Mouse (Mus musculus): ENCODE measurements at regions not wholly inside any gene's neighbourhood (a gene's known extent, or its start where the extent isn't known, plus 50 kb on each side); places are given as distances from the start of the nearest gene placed in this dataset.

DNA sequence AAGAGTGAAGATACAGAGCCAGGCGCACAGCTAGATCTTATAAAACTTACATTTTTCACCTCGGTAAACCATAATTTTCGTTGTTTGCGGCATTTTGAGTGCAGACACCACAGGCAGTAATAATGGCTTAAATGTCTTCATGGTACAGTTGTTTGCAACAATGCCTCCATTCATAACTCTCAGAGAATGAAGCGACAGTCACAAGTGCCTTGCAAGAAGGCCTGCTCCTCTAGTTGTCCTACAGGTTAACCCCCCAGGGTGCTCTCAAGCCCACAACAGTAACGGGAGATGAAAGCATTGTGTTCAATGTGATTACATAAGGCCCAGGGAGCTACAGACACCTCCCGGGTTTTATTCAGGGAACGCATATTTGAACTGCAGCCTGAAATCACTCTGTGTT, 150.1 kb upstream of the Fat1 start:
- Histone ChIP-seq H3K27me3 (ENCODE audit: control insufficient read depth, insufficient read depth, low read depth, low read length) (no peaks in the 10 kb centered on the region), H3K4me1 (ENCODE audit: control insufficient read depth, insufficient read depth, low read length) (no peaks in the 10 kb centered on the region), H3K4me3 (ENCODE audit: low read depth, low read length) (no peak overlapping the region), H3K36me3 (ENCODE audit: control insufficient read depth, insufficient read depth, low read length) (no peaks in the 10 kb centered on the region), H3K27ac (ENCODE audit: low read length) (no peak overlapping the region), H3K9me3 (replicated peaks; ENCODE audit: control insufficient read depth, low read length, poor library complexity, severe bottlenecking) (no peaks in the 10 kb centered on the region), H3K4me2 (ENCODE audit: low read length) (no peak overlapping the region), H3K9ac (ENCODE audit: low read depth, low read length) (no peak overlapping the region)
- 35% methylated on average over 8 of the region's 8 CpGs for WGBS
- no peak for ATAC-seq

GRCm38 (mm10) chr8:44786740-44787139, 148.5 kb upstream of the Fat1 start:
- Histone ChIP-seq H3K9ac (ENCODE audit: low read depth, low read length) (no peak overlapping the region), H3K36me3 (ENCODE audit: control insufficient read depth, insufficient read depth, low read length) (no peaks in the 10 kb centered on the region), H3K27me3 (ENCODE audit: control insufficient read depth, insufficient read depth, low read depth, low read length) (no peaks in the 10 kb centered on the region), H3K27ac (ENCODE audit: low read length) (no peak overlapping the region), H3K4me1 (ENCODE audit: control insufficient read depth, insufficient read depth, low read length) (no peaks in the 10 kb centered on the region), H3K4me2 (ENCODE audit: low read length) (no peak overlapping the region), H3K9me3 (replicated peaks; ENCODE audit: control insufficient read depth, low read length, poor library complexity, severe bottlenecking) (no peaks in the 10 kb centered on the region), H3K4me3 (ENCODE audit: low read depth, low read length) (no peak overlapping the region)
- ATAC-seq: no peak
- WGBS: 85% methylated on average over 5 of the region's 5 CpGs

DNA sequence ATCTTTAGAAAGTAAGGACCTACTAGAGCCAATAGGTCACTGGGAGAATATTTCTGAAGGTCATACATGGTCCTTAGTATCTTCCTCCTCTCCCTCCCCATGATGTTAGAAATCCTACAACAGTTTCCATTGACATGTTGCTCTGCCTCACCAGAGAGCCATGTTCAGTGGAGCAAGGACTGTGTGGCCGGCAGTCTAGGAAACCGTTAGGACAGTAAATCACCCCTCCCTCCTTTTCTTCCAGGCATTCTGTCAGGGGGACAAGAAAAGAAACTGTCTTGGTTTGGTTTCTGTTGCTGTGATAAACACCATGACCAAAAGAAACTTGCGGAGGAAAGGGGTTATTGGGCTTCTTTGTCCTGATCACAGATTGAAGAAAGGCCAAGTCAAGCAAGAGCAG, 147.0 kb upstream of the Fat1 start:
- Histone ChIP-seq H3K9ac (ENCODE audit: low read depth, low read length) (no peak overlapping the region), H3K4me1 (ENCODE audit: control insufficient read depth, insufficient read depth, low read length) (no peaks in the 10 kb centered on the region), H3K27me3 (ENCODE audit: control insufficient read depth, insufficient read depth, low read depth, low read length) (no peaks in the 10 kb centered on the region), H3K27ac (ENCODE audit: low read length) (no peak overlapping the region), H3K36me3 (ENCODE audit: control insufficient read depth, insufficient read depth, low read length) (no peaks in the 10 kb centered on the region), H3K4me3 (ENCODE audit: low read depth, low read length) (no peak overlapping the region), H3K4me2 (ENCODE audit: low read length) (no peak overlapping the region), H3K9me3 (replicated peaks; ENCODE audit: control insufficient read depth, low read length, poor library complexity, severe bottlenecking) (no peaks in the 10 kb centered on the region)
- no peak for ATAC-seq
- 74% methylated on average over 3 of the region's 3 CpGs for WGBS

DNA sequence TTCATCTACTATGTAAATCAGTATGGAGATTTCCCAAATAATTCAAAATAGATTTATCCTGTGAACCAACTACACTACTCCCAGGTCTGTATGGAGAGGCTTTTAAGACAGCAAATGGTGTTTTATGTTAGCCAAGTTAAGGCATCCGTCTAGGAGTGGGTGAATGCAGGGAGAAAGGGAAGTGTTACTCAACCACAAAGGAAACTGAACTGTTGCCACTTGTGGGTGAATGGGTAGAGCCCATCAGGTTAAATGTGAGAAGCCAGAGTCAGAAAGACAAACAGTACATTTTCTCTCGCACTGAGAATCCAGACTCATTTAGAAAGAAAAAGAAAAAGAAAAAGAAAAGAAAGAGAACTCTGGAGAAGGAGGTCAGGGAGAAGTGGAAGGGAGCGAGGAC, 135.7 kb upstream of the Fat1 start:
- Histone ChIP-seq H3K9me3 (replicated peaks; ENCODE audit: control insufficient read depth, low read length, poor library complexity, severe bottlenecking) (no peaks in the 10 kb centered on the region), H3K4me2 (ENCODE audit: low read length) (no peak overlapping the region), H3K27ac (ENCODE audit: low read length) (no peak overlapping the region), H3K27me3 (ENCODE audit: control insufficient read depth, insufficient read depth, low read depth, low read length) (no peaks in the 10 kb centered on the region), H3K4me3 (ENCODE audit: low read depth, low read length) (no peak overlapping the region), H3K36me3 (ENCODE audit: control insufficient read depth, insufficient read depth, low read length) (no peaks in the 10 kb centered on the region), H3K9ac (ENCODE audit: low read depth, low read length) (no peak overlapping the region), H3K4me1 (ENCODE audit: control insufficient read depth, insufficient read depth, low read length) (no peaks in the 10 kb centered on the region)
- no peak for ATAC-seq
- 84% methylated on average over 3 of the region's 3 CpGs for WGBS

DNA sequence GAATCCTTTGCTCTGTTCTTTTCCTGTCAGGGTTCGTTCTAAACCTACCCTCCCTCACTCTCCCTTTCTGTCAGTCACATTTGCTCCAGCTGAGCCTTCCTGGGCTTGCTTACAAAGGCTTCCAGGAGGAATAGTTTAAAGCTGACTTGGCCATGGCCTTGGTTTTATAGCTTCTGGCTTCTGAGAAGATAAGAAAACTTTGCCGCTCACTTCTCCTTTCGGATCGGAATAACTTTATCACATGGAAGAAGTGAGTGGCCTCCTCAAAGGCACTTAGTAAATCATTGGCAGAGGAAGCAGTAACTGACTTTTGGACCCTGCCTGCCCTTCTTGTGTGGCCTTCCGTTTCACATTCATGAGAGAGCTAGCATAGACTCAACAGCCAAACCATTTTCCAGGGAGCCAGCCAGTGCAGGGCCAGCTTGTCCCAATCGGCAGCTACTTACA, 134.4 kb upstream of the Fat1 start:
- Histone ChIP-seq H3K4me3 (ENCODE audit: low read depth, low read length) (no peak overlapping the region), H3K9ac (ENCODE audit: low read depth, low read length) (no peak overlapping the region), H3K4me1 (ENCODE audit: control insufficient read depth, insufficient read depth, low read length) (no peaks in the 10 kb centered on the region), H3K9me3 (replicated peaks; ENCODE audit: control insufficient read depth, low read length, poor library complexity, severe bottlenecking) (no peaks in the 10 kb centered on the region), H3K4me2 (ENCODE audit: low read length) (no peak overlapping the region), H3K27me3 (ENCODE audit: control insufficient read depth, insufficient read depth, low read depth, low read length) (no peaks in the 10 kb centered on the region), H3K27ac (ENCODE audit: low read length) (no peak overlapping the region), H3K36me3 (ENCODE audit: control insufficient read depth, insufficient read depth, low read length) (no peaks in the 10 kb centered on the region)
- 64% methylated on average over 6 of the region's 6 CpGs for WGBS
- no peak for ATAC-seq

DNA sequence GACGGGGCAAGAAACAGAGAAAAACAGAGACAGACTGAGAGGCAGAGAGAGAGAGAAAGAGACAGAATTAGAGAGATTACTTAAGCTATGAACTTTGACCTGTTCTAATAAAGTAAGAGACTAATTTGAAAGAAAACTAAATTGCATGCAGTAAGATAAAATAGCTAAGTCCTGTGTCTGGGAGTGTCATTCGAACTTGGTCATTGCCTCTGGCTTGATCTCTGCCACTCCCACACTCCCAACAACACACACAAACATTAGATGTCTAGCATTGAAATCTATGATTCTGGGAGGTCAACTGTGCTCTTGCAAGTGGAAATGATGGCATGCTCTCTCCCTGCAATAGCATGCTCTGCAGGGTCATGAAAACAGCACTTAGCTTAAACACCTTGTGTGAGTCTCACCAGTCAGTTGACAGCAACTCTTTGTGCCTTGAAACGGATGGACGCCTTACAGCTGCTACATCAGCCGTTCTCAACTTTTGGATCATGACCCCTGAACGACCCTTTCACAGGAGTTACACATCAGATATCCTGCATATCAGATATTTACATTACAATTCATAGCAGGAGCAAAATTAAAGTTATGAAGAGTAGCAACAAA, 133.5 kb upstream of the Fat1 start:
- H3K9ac ChIP-seq (ENCODE audit: low read depth, low read length): no peak overlapping the region
- H3K27me3 ChIP-seq (ENCODE audit: control insufficient read depth, insufficient read depth, low read depth, low read length): no peaks in the 10 kb centered on the region
- ATAC-seq: no peak
- no peak overlapping the region for H3K4me2 ChIP-seq (ENCODE audit: low read length)
- no peak overlapping the region for H3K27ac ChIP-seq (ENCODE audit: low read length)
- no peaks in the 10 kb centered on the region for H3K4me1 ChIP-seq (ENCODE audit: control insufficient read depth, insufficient read depth, low read length)
- no peaks in the 10 kb centered on the region for H3K9me3 ChIP-seq (replicated peaks; ENCODE audit: control insufficient read depth, low read length, poor library complexity, severe bottlenecking)
- WGBS: 36% methylated on average over 6 of the region's 6 CpGs
- no peaks in the 10 kb centered on the region for H3K36me3 ChIP-seq (ENCODE audit: control insufficient read depth, insufficient read depth, low read length)
- no peak overlapping the region for H3K4me3 ChIP-seq (ENCODE audit: low read depth, low read length)

GRCm38 (mm10) chr8:44802331-44802730, 132.9 kb upstream of the Fat1 start:
- no peaks in the 10 kb centered on the region for H3K36me3 ChIP-seq (ENCODE audit: control insufficient read depth, insufficient read depth, low read length)
- H3K27me3 ChIP-seq (ENCODE audit: control insufficient read depth, insufficient read depth, low read depth, low read length): no peaks in the 10 kb centered on the region
- 21% methylated on average over 5 of the region's 5 CpGs for WGBS
- H3K4me3 ChIP-seq (ENCODE audit: low read depth, low read length): no peak overlapping the region
- H3K4me2 ChIP-seq (ENCODE audit: low read length): no peak overlapping the region
- no peaks in the 10 kb centered on the region for H3K4me1 ChIP-seq (ENCODE audit: control insufficient read depth, insufficient read depth, low read length)
- no peaks in the 10 kb centered on the region for H3K9me3 ChIP-seq (replicated peaks; ENCODE audit: control insufficient read depth, low read length, poor library complexity, severe bottlenecking)
- no peak overlapping the region for H3K27ac ChIP-seq (ENCODE audit: low read length)
- no peak for ATAC-seq
- H3K9ac ChIP-seq (ENCODE audit: low read depth, low read length): no peak overlapping the region

DNA sequence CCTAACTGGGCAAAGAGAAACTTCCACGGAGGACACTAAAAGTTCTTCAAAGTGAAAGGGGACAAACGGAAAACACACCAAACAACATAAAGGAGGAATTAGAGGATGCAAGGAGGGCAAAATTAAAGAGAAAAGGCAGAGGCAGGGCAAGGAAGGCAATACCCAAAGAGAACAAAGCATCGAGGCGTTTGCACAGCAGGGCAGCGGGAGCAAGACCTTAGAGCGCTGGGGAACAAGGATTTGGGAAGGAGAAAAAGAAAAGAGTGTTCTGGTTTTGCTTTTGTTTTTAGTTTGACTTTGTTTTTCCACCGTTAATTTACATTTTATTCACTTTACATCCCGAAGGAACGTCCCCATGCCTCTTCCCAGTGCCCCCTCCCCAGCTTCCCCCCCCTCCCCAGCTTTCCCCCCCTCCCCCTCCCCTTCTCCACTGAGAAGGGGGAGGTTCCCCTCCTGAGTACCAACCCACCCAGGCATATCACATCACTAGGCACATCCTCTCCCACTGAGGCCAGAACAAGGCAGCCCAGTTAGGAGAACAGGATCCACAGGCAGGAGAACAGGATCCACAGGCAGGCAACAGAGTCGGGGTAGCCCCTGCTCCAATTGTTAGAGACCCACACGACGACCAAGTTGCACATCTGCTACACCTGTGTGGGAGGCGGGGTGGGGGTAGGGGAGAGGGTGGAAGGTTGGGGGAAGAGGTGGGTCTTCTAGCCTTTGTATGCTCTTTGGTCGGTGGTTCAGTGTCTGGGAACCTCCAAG, 130.7 kb upstream of the Fat1 start:
- no peak for ATAC-seq

DNA sequence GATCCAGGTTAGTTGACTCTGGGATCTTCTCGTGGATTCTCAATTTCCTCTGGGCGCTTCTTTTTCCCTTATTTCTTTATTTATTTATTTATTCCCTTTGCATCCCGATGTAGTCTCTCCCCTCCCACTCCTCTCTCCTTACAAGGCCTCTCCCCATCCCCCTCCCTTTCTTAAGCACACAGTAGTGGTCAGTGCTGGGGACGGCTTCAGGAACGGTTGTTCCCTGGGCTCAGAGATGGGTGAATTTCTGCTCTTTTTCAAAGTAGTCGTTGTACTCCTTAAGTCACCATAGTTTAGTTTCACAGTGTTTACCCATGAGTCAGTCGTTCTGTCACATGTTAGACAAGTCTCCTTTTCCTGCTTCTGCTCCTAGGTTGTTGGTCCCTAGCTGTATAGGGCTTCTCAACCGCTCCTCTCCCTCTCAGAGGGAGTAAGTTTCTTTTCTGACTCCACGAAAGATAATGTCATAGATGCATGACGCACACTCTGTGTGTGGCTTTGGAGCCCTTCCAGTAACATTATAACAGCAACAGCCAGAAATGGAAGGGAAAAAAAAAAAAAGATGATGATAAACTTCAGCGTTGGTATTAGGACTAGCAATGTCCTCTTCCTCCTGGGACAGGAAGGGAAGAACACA, 129.9 kb upstream of the Fat1 start:
- Histone ChIP-seq H3K36me3 (ENCODE audit: control insufficient read depth, insufficient read depth, low read length) (no peaks in the 10 kb centered on the region), H3K4me1 (ENCODE audit: control insufficient read depth, insufficient read depth, low read length) (no peaks in the 10 kb centered on the region), H3K27ac (ENCODE audit: low read length) (no peak overlapping the region), H3K9ac (ENCODE audit: low read depth, low read length) (no peak overlapping the region), H3K9me3 (replicated peaks; ENCODE audit: control insufficient read depth, low read length, poor library complexity, severe bottlenecking) (no peaks in the 10 kb centered on the region), H3K4me2 (ENCODE audit: low read length) (no peak overlapping the region), H3K27me3 (ENCODE audit: control insufficient read depth, insufficient read depth, low read depth, low read length) (no peaks in the 10 kb centered on the region), H3K4me3 (ENCODE audit: low read depth, low read length) (no peak overlapping the region)
- no peak for ATAC-seq
- WGBS: 72% methylated on average over 11 of the region's 11 CpGs

More for the DNA sequence above, 130.7 kb upstream of the Fat1 start:
- no peaks in the 10 kb centered on the region for H3K36me3 ChIP-seq (ENCODE audit: control insufficient read depth, insufficient read depth, low read length)
- no peak overlapping the region for H3K4me2 ChIP-seq (ENCODE audit: low read length)
- H3K27ac ChIP-seq (ENCODE audit: low read length): no peak overlapping the region
- H3K9ac ChIP-seq (ENCODE audit: low read depth, low read length): no peak overlapping the region
- H3K9me3 ChIP-seq (replicated peaks; ENCODE audit: control insufficient read depth, low read length, poor library complexity, severe bottlenecking): no peaks in the 10 kb centered on the region
- WGBS: 21% methylated on average over 14 of the region's 14 CpGs
- no peaks in the 10 kb centered on the region for H3K4me1 ChIP-seq (ENCODE audit: control insufficient read depth, insufficient read depth, low read length)
- H3K4me3 ChIP-seq (ENCODE audit: low read depth, low read length): no peak overlapping the region
- no peaks in the 10 kb centered on the region for H3K27me3 ChIP-seq (ENCODE audit: control insufficient read depth, insufficient read depth, low read depth, low read length)
